Mouse (Mus musculus) lung, embryonic 16.5 days (tissue): ENCODE measurements around the gene Rdh12. TPM values are rescaled to one million over a fixed set of nuclear protein-coding genes. Genes with fewer than 3 reads are reported as not detected.

ENCODE experiments used
- ATAC-seq: fragments of 200-750 bp; cut with Nextera tagmentation; 2 replicates; pipeline ENCODE4 v1.8.0; 2017; ENCODE audit warnings: low read depth, mild to moderate bottlenecking, moderate library complexity
- H3K27ac ChIP-seq: fragments of 300-500 bp; sonication (generic); 2 replicates; pipeline ENCODE4 v1.5.1; 2014; ENCODE audit warnings: mild to moderate bottlenecking, control low read depth, low read length
- H3K27me3 ChIP-seq: fragments of 300-500 bp; sonication (generic); 2 replicates; pipeline ENCODE4 v1.6.1; 2014; ENCODE audit warnings: low read depth, low read length, mixed read lengths; ENCODE audit not compliant: control insufficient read depth, insufficient read depth
- H3K36me3 ChIP-seq: fragments of 300-500 bp; sonication (generic); 2 replicates; pipeline ENCODE4 v1.6.1; 2014; ENCODE audit warnings: low read length; ENCODE audit not compliant: control insufficient read depth, insufficient read depth
- H3K4me1 ChIP-seq: fragments of 300-500 bp; sonication (generic); replicated peaks from 2 replicates; pipeline ENCODE4 v1.6.1; 2014; ENCODE audit warnings: low read length, mixed read lengths; ENCODE audit not compliant: control insufficient read depth, insufficient read depth
- H3K4me2 ChIP-seq: fragments of 300-500 bp; sonication (generic); 2 replicates; pipeline ENCODE4 v1.6.1; 2014; ENCODE audit warnings: low read depth, low read length, control low read depth
- H3K4me3 ChIP-seq: fragments of 300-500 bp; sonication (generic); 2 replicates; pipeline ENCODE4 v1.5.1; 2014; ENCODE audit warnings: mild to moderate bottlenecking, low read length, control low read depth
- H3K9ac ChIP-seq: fragments of 300-500 bp; sonication (generic); 2 replicates; pipeline ENCODE4 v1.6.1; 2014; ENCODE audit warnings: low read length, control low read depth
- H3K9me3 ChIP-seq: fragments of 300-500 bp; sonication (generic); 2 replicates; pipeline ENCODE4 v1.6.1; 2016; ENCODE audit warnings: low read length; ENCODE audit not compliant: control insufficient read depth
- WGBS: fragments of 180-500 bp; shearing (Covaris S2); extraction: QIAGEN DNeasy Blood & Tissue Kit; methylation state at CpG from one replicate; pipeline ENCODE4 v1.1.7; 2014; 5-methylcytosine and 5-hydroxymethylcytosine counted together
- polyA plus RNA-seq: library from polyadenylated mRNA; unstranded; fragments of >200 nt; fragmentation: Nextera tagmentation; extraction: Ambion mirVana; gene quantifications from 2 replicates; pipeline ENCODE4 v1.2.1, GENCODE M21; 2015

Gene Rdh12
- polyA plus RNA-seq, 1 experiment from 2014 or later, result 2.1 TPM

DNA sequence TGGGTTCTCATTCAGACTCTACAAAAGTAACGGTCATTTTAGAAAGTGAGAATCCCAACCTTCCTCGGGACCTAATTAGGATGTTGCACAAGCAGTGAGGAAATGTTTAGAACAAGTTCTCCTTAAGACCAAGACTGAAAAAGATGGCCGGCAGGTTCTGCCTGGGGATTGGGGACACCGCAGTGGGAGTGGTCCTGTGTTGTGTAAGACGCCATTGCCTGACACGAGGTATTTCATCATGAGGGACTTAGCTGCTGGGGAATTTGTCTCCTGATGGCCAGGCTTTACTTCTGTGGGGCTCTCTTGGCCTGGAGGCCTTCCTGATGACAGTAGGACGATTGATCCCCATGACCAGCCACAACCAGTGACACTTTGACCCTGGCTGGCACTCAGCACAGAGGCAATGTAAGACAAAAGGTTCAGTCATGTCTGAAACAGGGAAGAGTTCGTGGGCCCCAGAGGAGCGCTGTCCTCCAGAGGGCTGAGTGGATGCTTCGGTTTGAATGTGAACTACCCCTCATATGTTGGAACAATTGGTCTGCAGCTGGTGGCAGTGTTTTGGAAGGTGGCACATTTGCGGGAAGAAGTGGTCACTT lies 26.9 kb downstream of the Rdh12 start:
- 86% methylated on average over 11 of the region's 11 CpGs for WGBS
- H3K4me3 ChIP-seq, result no peak overlapping the region
- no peak overlapping the region for H3K9ac ChIP-seq
- H3K9me3 ChIP-seq, result no peaks in the 10 kb centered on the region
- H3K27ac ChIP-seq, result no peak overlapping the region
- H3K36me3 ChIP-seq, result peaks cover 32% of the 10 kb centered on the region
- no peaks in the 10 kb centered on the region for H3K4me1 ChIP-seq
- H3K4me2 ChIP-seq, result no peak overlapping the region
- no peak for ATAC-seq
- H3K27me3 ChIP-seq, result no peaks in the 10 kb centered on the region

DNA sequence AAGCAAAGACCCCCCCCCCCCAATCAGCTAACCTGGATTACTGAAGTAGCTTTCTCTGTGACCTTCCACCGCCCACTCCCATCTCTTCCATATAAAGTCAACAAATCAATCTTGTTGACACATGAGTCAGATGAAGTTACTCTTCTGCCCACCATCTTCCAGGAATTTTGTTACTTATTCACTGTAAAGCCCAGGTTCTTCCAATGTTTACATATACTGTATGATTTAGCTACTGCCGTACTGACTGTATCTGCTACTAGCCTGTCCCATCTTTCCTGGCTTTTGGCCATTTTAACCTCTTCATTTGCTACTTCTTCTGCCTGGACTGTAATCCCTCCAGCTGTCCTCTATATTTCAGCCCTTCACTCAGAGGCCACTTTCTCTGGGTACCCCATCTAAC lies 33.3 kb downstream of the Rdh12 start:
- Histone ChIP-seq H3K27me3 (no peaks in the 10 kb centered on the region), H3K4me1 (no peaks in the 10 kb centered on the region), H3K36me3 (peaks cover 47% of the 10 kb centered on the region), H3K4me2 (no peak overlapping the region), H3K9ac (no peak overlapping the region), H3K9me3 (no peaks in the 10 kb centered on the region), H3K4me3 (no peak overlapping the region), H3K27ac (no peak overlapping the region)
- no peak for ATAC-seq
- WGBS, result 68% methylated on average over 2 of the region's 2 CpGs

DNA sequence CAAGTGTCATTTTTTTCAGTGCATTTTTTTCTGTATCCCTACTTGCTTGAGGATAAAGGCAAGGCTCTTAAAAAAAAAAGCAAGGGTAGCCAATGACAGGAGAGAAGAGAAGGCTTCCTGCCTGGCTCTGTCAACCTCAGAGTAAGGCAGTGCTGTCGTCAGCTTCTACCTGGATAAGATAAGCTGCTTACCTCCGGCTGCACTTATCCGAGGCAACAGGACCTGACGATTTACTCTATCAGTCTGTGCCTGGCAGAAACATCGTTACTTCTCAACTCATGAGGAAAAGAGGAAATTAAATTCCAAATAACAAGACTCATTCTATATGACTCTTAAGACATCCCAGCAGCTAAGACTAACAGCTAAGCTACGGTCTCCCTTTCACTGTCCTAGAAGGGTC lies 34.2 kb downstream of the Rdh12 start:
- H3K4me3 ChIP-seq, result no peak overlapping the region
- H3K4me1 ChIP-seq, result no peaks in the 10 kb centered on the region
- no peak for ATAC-seq

DNA sequence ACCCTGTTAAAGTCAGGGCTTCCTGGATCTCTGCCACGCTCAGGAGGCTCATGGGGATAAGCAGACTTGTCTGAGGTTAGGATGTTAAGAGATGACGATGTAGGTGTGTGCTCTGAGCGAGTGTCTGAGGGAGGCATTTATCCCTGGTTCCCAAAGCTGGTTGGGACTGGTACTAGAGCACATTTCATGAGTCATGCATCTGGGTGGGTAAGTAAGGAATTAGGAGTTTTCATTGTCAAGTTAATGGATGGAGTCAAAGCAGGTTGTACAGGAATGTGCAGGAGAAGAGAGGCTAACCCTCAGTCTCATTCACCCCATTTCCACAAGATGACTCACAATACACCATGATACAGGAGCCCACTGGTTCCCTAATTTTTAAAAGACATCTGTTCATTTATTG lies 39.4 kb downstream of the Rdh12 start:
- Histone ChIP-seq H3K9ac (no peak overlapping the region), H3K9me3 (no peaks in the 10 kb centered on the region), H3K36me3 (peaks cover 40% of the 10 kb centered on the region), H3K4me1 (no peaks in the 10 kb centered on the region), H3K27ac (no peak overlapping the region), H3K4me3 (no peak overlapping the region), H3K27me3 (no peaks in the 10 kb centered on the region), H3K4me2 (no peak overlapping the region)
- no peak for ATAC-seq
- WGBS, result 87% methylated on average over 3 of the region's 3 CpGs

More for the DNA sequence above, 34.2 kb downstream of the Rdh12 start:
- Histone ChIP-seq H3K27me3 (no peaks in the 10 kb centered on the region), H3K36me3 (peaks cover 47% of the 10 kb centered on the region), H3K27ac (no peak overlapping the region), H3K9ac (no peak overlapping the region), H3K4me2 (no peak overlapping the region), H3K9me3 (no peaks in the 10 kb centered on the region)
- 83% methylated on average over 6 of the region's 6 CpGs for WGBS

DNA sequence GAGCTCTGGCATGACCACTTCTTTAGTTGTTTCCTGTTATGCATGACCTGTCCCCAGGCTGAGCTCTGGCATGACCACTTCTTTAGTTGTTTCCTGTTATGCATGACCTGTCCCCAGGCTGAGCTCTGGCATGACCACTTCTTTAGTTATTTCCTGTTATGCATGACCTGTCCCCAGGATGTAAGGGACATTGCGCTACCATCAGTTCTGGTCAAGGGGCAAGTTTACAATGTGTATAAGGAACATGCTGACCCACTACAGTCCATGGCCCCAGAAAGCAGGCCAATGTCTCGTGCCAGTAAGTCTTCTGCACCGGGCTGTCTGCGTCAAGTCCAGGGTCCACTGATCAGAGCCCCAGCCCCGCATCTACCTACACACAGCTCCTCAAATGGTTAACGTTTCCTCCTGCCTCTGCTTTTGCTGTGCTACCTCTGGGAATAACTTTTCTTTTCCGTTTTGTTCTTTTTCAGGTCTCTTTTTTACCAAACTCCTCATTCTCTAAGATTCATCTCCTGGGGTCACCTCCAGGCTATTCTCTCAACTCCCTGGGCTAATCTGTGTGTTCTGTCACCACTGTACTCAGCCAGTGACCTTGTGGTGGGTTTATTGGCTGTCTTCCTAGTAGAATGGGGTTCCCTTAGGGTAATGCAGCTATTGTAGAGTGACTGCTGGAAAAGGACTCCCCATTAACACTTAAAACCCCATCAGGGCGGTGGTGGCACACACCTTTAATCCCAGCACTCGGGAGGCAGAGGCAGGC lies 44.8 kb downstream of the Rdh12 start:
- Histone ChIP-seq H3K9ac (no peak overlapping the region), H3K27me3 (no peaks in the 10 kb centered on the region), H3K4me1 (no peaks in the 10 kb centered on the region), H3K4me3 (no peak overlapping the region), H3K4me2 (no peak overlapping the region), H3K27ac (no peak overlapping the region), H3K36me3 (peaks cover 25% of the 10 kb centered on the region), H3K9me3 (no peaks in the 10 kb centered on the region)
- WGBS, result 88% methylated on average over 9 of the region's 9 CpGs
- ATAC-seq, result no peak

DNA sequence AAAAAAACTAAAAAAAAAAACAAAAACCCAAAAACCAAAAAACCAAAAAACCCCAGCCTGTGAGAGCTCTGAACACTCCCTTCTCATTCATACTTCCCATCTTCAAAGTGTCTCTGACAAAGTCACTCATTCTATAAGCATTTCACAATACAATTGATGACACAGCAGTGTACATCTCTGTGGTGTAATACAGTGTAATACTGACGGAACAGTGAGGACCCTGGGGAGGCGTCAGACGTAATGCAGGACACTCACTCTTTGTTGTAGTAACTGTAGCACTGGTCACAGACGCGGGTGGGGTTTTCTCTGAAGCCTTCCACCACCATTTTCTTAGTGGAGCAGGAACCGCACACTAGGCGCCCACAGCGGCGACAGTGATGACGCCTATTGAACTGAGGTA lies 46.3 kb downstream of the Rdh12 start:
- H3K4me2 ChIP-seq, result no peak overlapping the region
- no peak for ATAC-seq
- H3K36me3 ChIP-seq, result peaks cover 21% of the 10 kb centered on the region
- no peak overlapping the region for H3K4me3 ChIP-seq
- H3K27me3 ChIP-seq, result no peaks in the 10 kb centered on the region
- WGBS, result 93% methylated on average over 10 of the region's 10 CpGs
- no peak overlapping the region for H3K9ac ChIP-seq
- no peaks in the 10 kb centered on the region for H3K9me3 ChIP-seq
- H3K27ac ChIP-seq, result no peak overlapping the region
- no peaks in the 10 kb centered on the region for H3K4me1 ChIP-seq

DNA sequence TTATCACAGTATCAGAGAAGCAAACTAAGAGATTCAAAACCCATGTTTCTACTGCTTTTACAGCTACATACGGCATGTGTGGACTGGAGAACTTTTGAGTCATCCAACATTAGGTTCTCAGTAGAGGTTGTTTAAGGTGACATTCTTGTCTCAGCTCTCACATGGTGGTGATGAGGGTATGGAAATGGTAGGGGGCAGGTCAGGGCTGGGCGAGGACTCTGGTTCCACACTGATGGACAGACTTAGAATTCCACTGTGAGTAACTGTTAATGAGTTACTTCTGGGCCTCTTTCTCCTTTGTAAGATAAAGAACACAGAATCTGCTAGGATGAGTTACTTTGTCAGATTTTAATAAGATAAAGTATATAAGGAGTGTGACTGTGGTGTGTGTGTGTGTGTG lies 51.4 kb downstream of the Rdh12 start:
- H3K36me3 ChIP-seq, result peaks cover 21% of the 10 kb centered on the region
- H3K9me3 ChIP-seq, result no peaks in the 10 kb centered on the region
- no peaks in the 10 kb centered on the region for H3K27me3 ChIP-seq
- 89% methylated on average over 2 of the region's 2 CpGs for WGBS
- no peak for ATAC-seq
- no peak overlapping the region for H3K9ac ChIP-seq
- no peak overlapping the region for H3K27ac ChIP-seq
- no peaks in the 10 kb centered on the region for H3K4me1 ChIP-seq
- H3K4me3 ChIP-seq, result no peak overlapping the region
- H3K4me2 ChIP-seq, result no peak overlapping the region

DNA sequence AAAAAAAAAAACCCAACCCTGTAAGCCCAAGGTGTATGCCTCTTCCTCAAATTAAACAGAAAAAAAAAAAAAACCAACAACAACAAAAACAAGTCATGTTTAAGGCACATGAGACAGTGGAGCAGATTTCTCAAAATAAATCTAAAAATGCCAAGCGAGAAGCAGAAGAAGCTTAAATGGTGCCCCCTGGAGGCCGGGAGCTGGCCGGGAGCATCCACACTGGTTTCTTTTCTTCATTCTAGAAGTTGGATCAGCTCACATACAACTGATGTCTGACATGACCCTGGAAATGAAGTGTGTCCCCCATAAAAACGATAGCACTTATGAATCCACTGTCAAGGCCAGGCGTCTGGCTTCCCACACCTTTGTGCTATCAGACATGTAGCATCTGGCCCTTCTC lies 52.3 kb downstream of the Rdh12 start:
- Histone ChIP-seq H3K27me3 (no peaks in the 10 kb centered on the region), H3K9ac (no peak overlapping the region), H3K4me1 (no peaks in the 10 kb centered on the region), H3K27ac (no peak overlapping the region), H3K36me3 (peaks cover 25% of the 10 kb centered on the region), H3K4me3 (no peak overlapping the region), H3K4me2 (no peak overlapping the region), H3K9me3 (no peaks in the 10 kb centered on the region)
- WGBS, result 42% methylated on average over 5 of the region's 5 CpGs
- ATAC-seq, result no peak
